21 mouse cellular contexts compared by ENCODE assay signal in genomic region chr13:97498981-97499380, GRCm38 (mm10).
DNase-seq lines count a peak whose midpoint lies in the region; TF ChIP-seq lines count a peak whose summit lies in the region.
"Had no signal": no experiment of that assay in that cellular context is flagged by ENCODE, and none has a peak within 500 bp of the region (broad histone marks: within the 10 kb centered on the region; RNA-seq: fewer than 3 reads in every experiment).

No protein-coding gene starts in this region.

- H3K4me3 ChIP-seq in left cerebral cortex, adult 2 months, result no peak overlapping the region
- peak overlapping the region; percentile 29 for H3K4me3 ChIP-seq in megakaryocyte, embryonic 14.5 days (replicated peaks)
- H3K4me3 ChIP-seq: embryonic facial prominence, embryonic 15.5 days; erythroblast, embryonic 14.5 days; forebrain, embryonic 10.5 days; gastrocnemius, adult 2 months; heart, embryonic 12.5 days; hindbrain, embryonic 10.5 days; hindbrain, embryonic 15.5 days had no signal

- DNase-seq in left cerebral cortex, adult 2 months (ENCODE audit: extremely low spot score in 1 of 2, low spot score in 2 of 2), result no peak
- no peak for DNase-seq in left cerebral cortex, adult 8-10 months (ENCODE audit: low spot score in 2 of 2)
- peak; percentile 14 for DNase-seq in thymus, postnatal 14 days
- no peak for DNase-seq in thymus, adult 18-20 months
- DNase-seq in lung, postnatal 10 days, result no peak
- no peak for DNase-seq in left cerebral cortex, adult 18-20 months (ENCODE audit: low spot score in 2 of 2)
- no peak for DNase-seq in layer of hippocampus, adult 9-10 months (ENCODE audit: low spot score)
- DNase-seq: adrenal gland, postnatal 10 days; cerebellum, adult 11 months; cerebellum, adult 8-10 months; cerebellum, postnatal 14 days; embryo, embryonic 11 days; gastrocnemius, adult 2 months; gastrocnemius, postnatal 25 days had no signal

- peaks cover 14% of the 10 kb centered on the region for H3K27me3 ChIP-seq in megakaryocyte, embryonic 14.5 days (replicated peaks)
- H3K27me3 ChIP-seq: embryonic facial prominence, embryonic 15.5 days; heart, embryonic 12.5 days; hindbrain, embryonic 15.5 days had no signal

- H3K9me3 ChIP-seq in megakaryocyte, embryonic 14.5 days, result 0 out of 2 replicates have a peak, but pooled peaks cover 4% of the 10 kb centered on the region
- H3K9me3 ChIP-seq: embryonic facial prominence, embryonic 15.5 days; forebrain, embryonic 10.5 days; heart, embryonic 12.5 days; hindbrain, embryonic 10.5 days; hindbrain, embryonic 15.5 days had no signal

- no peak for TF ChIP-seq CTCF in left cerebral cortex, adult 2 months (IDR thresholded peaks at IDR 0.05)

- H3K27ac ChIP-seq in left cerebral cortex, adult 2 months, result peak overlapping the region; percentile 36
- H3K27ac ChIP-seq: embryonic facial prominence, embryonic 15.5 days; gastrocnemius, adult 2 months; hindbrain, embryonic 10.5 days; hindbrain, embryonic 15.5 days had no signal

- no peaks in the 10 kb centered on the region for H3K36me3 ChIP-seq in megakaryocyte, embryonic 14.5 days (replicated peaks; ENCODE audit: low read length)
- H3K36me3 ChIP-seq: embryonic facial prominence, embryonic 15.5 days; forebrain, embryonic 10.5 days; heart, embryonic 12.5 days; hindbrain, embryonic 10.5 days; hindbrain, embryonic 15.5 days had no signal

- intact Hi-C loops in left cerebral cortex, adult 2 months (cut with DNase I), result no loop called here

- no peaks in the 10 kb centered on the region; the same call in 1 of the 2 replicates for H3K4me1 ChIP-seq in megakaryocyte, embryonic 14.5 days
- H3K4me1 ChIP-seq: embryonic facial prominence, embryonic 15.5 days; hindbrain, embryonic 15.5 days had no signal
